Mouse (Mus musculus): Measurements from ENCODE around the gene Rnaseh2c. TPM values are rescaled to one million over a fixed set of nuclear protein-coding genes. Genes with fewer than 3 reads are reported as not detected.

Gene Rnaseh2c
- polyA plus RNA-seq, 1 experiment from 2014 or later = 200 TPM

- H3K27me3 ChIP-seq (ENCODE audit: low read depth, poor library complexity, severe bottlenecking) = peaks cover 66% of the 10 kb centered on the region
- WGBS = 2% methylated on average over 26 of the region's 26 CpGs
Observed at GRCm38 (mm10) chr19:5567180-5567533, 34.5 kb upstream of the Rnaseh2c start.

GRCm38 (mm10) chr19:5567534-5568469 lies 33.9 kb upstream of the Rnaseh2c start, which contains the start of gene Ap5b1:
TSS of gene Ap5b1 (plus strand) at chr19:5568025.
- Histone ChIP-seq H3K36me3 (peaks cover 5% of the 10 kb centered on the region; the same call in 1 of the 2 replicates), H3K4me3 (peak within 1 kb of the TSS; percentile 85), H3K27ac (replicated peaks) (peak within 1 kb of the TSS; percentile 90), H3K27me3 (ENCODE audit: low read depth, poor library complexity, severe bottlenecking) (peaks cover 59% of the 10 kb centered on the region), H3K4me1 (peaks cover 34% of the 10 kb centered on the region), H3K9me3 (replicated peaks) (no peaks in the 10 kb centered on the region)
- under 1% methylated on average over 102 of the region's 102 CpGs for WGBS
- peak; percentile 93 for DNase-seq (ENCODE audit: low spot score)

More at GRCm38 (mm10) chr19:5567180-5567533, 34.5 kb upstream of the Rnaseh2c start:
- no peak for DNase-seq (ENCODE audit: low spot score)
- Histone ChIP-seq H3K27ac (replicated peaks) (peak overlapping the region; percentile 90), H3K36me3 (peaks cover 5% of the 10 kb centered on the region; the same call in 1 of the 2 replicates), H3K9me3 (replicated peaks) (no peaks in the 10 kb centered on the region), H3K4me1 (peaks cover 34% of the 10 kb centered on the region), H3K4me3 (peak overlapping the region; percentile 85)

- 9% methylated on average over 27 of the region's 27 CpGs for WGBS
Observed at GRCm38 (mm10) chr19:5568470-5569140, 33.1 kb upstream of the Rnaseh2c start.

GRCm38 (mm10) chr19:5569521-5569920 lies 32.2 kb upstream of the Rnaseh2c start:
- H3K9me3 ChIP-seq (replicated peaks) = no peaks in the 10 kb centered on the region
- WGBS = 88% methylated on average over 10 of the region's 10 CpGs
- peaks cover 34% of the 10 kb centered on the region for H3K4me1 ChIP-seq
- H3K4me3 ChIP-seq = peak overlapping the region; percentile 85
- peaks cover 5% of the 10 kb centered on the region; the same call in 1 of the 2 replicates for H3K36me3 ChIP-seq
- peaks cover 42% of the 10 kb centered on the region for H3K27me3 ChIP-seq (ENCODE audit: low read depth, poor library complexity, severe bottlenecking)
- no peak for DNase-seq (ENCODE audit: low spot score)
- 0 out of 2 replicates have a peak overlapping the region, but pooled peaks have one; percentile 90 for H3K27ac ChIP-seq (replicated peaks)

More at GRCm38 (mm10) chr19:5568470-5569140, 33.1 kb upstream of the Rnaseh2c start:
- Histone ChIP-seq H3K4me3 (peak overlapping the region; percentile 85), H3K36me3 (peaks cover 5% of the 10 kb centered on the region; the same call in 1 of the 2 replicates), H3K27me3 (ENCODE audit: low read depth, poor library complexity, severe bottlenecking) (peaks cover 51% of the 10 kb centered on the region), H3K27ac (replicated peaks) (peak overlapping the region; percentile 90), H3K4me1 (peaks cover 34% of the 10 kb centered on the region), H3K9me3 (replicated peaks) (no peaks in the 10 kb centered on the region)
- DNase-seq (ENCODE audit: low spot score) = peak; percentile 87

GRCm38 (mm10) chr19:5570353-5571246 lies 31.1 kb upstream of the Rnaseh2c start:
- peaks cover 31% of the 10 kb centered on the region for H3K27me3 ChIP-seq (ENCODE audit: low read depth, poor library complexity, severe bottlenecking)
- DNase-seq (ENCODE audit: low spot score) = no peak
- no peak overlapping the region for H3K27ac ChIP-seq (replicated peaks)
- WGBS = 88% methylated on average over 32 of the region's 32 CpGs
- no peaks in the 10 kb centered on the region for H3K9me3 ChIP-seq (replicated peaks)
- H3K36me3 ChIP-seq = peaks cover 5% of the 10 kb centered on the region; the same call in 1 of the 2 replicates
- no peak overlapping the region for H3K4me3 ChIP-seq
- peaks cover 34% of the 10 kb centered on the region for H3K4me1 ChIP-seq

- DNase-seq (ENCODE audit: low spot score) = no peak
- Histone ChIP-seq H3K27ac (replicated peaks) (no peak overlapping the region), H3K4me3 (no peak overlapping the region), H3K4me1 (peaks cover 28% of the 10 kb centered on the region), H3K27me3 (ENCODE audit: low read depth, poor library complexity, severe bottlenecking) (peaks cover 19% of the 10 kb centered on the region), H3K36me3 (peaks cover 5% of the 10 kb centered on the region; the same call in 1 of the 2 replicates), H3K9me3 (replicated peaks) (no peaks in the 10 kb centered on the region)
- WGBS = 80% methylated on average over 5 of the region's 5 CpGs
Observed at GRCm38 (mm10) chr19:5571831-5572230, 29.8 kb upstream of the Rnaseh2c start.

GRCm38 (mm10) chr19:5572331-5573125 lies 29.1 kb upstream of the Rnaseh2c start:
- peaks cover 21% of the 10 kb centered on the region for H3K4me1 ChIP-seq
- H3K9me3 ChIP-seq (replicated peaks) = no peaks in the 10 kb centered on the region
- no peak overlapping the region for H3K27ac ChIP-seq (replicated peaks)
- DNase-seq (ENCODE audit: low spot score) = no peak
- H3K36me3 ChIP-seq = peaks cover 5% of the 10 kb centered on the region; the same call in 1 of the 2 replicates
- 84% methylated on average over 19 of the region's 19 CpGs for WGBS
- H3K4me3 ChIP-seq = no peak overlapping the region
- H3K27me3 ChIP-seq (ENCODE audit: low read depth, poor library complexity, severe bottlenecking) = peaks cover 16% of the 10 kb centered on the region

GRCm38 (mm10) chr19:5575336-5575735 lies 26.3 kb upstream of the Rnaseh2c start:
- Histone ChIP-seq H3K9me3 (replicated peaks) (no peaks in the 10 kb centered on the region), H3K36me3 (0 out of 2 replicates have a peak, but pooled peaks cover under 1% of the 10 kb centered on the region), H3K27me3 (ENCODE audit: low read depth, poor library complexity, severe bottlenecking) (0 out of 2 replicates have a peak, but pooled peaks cover 2% of the 10 kb centered on the region), H3K4me1 (no peaks in the 10 kb centered on the region), H3K27ac (replicated peaks) (no peak overlapping the region), H3K4me3 (no peak overlapping the region)
- DNase-seq (ENCODE audit: low spot score) = no peak
- WGBS = 97% methylated on average over 1 of the region's 1 CpGs

- H3K27ac ChIP-seq (replicated peaks) = no peak overlapping the region
- no peaks in the 10 kb centered on the region for H3K9me3 ChIP-seq (replicated peaks)
- H3K27me3 ChIP-seq (ENCODE audit: low read depth, poor library complexity, severe bottlenecking) = no peaks in the 10 kb centered on the region
- no peak for DNase-seq (ENCODE audit: low spot score)
- H3K4me1 ChIP-seq = no peaks in the 10 kb centered on the region
- 76% methylated on average over 4 of the region's 4 CpGs for WGBS
- H3K4me3 ChIP-seq = no peak overlapping the region
- H3K36me3 ChIP-seq = no peaks in the 10 kb centered on the region
Observed at GRCm38 (mm10) chr19:5579971-5580370, 21.7 kb upstream of the Rnaseh2c start.

- Histone ChIP-seq H3K4me1 (peaks cover 3% of the 10 kb centered on the region; the same call in 1 of the 2 replicates), H3K27me3 (ENCODE audit: low read depth, poor library complexity, severe bottlenecking) (no peaks in the 10 kb centered on the region), H3K27ac (replicated peaks) (no peak overlapping the region), H3K4me3 (no peak overlapping the region), H3K36me3 (no peaks in the 10 kb centered on the region), H3K9me3 (replicated peaks) (no peaks in the 10 kb centered on the region)
- 90% methylated on average over 6 of the region's 6 CpGs for WGBS
- no peak for DNase-seq (ENCODE audit: low spot score)
Observed at GRCm38 (mm10) chr19:5580776-5581175, 20.9 kb upstream of the Rnaseh2c start.

- Histone ChIP-seq H3K27ac (replicated peaks) (no peak overlapping the region), H3K36me3 (no peaks in the 10 kb centered on the region), H3K27me3 (ENCODE audit: low read depth, poor library complexity, severe bottlenecking) (no peaks in the 10 kb centered on the region), H3K4me1 (peaks cover 3% of the 10 kb centered on the region; the same call in 1 of the 2 replicates), H3K4me3 (no peak overlapping the region), H3K9me3 (replicated peaks) (no peaks in the 10 kb centered on the region)
- 78% methylated on average over 2 of the region's 2 CpGs for WGBS
- no peak for DNase-seq (ENCODE audit: low spot score)
Observed at GRCm38 (mm10) chr19:5581995-5582394, 19.7 kb upstream of the Rnaseh2c start.

Measured in midbrain, embryonic 10.5 days (tissue).